Mouse (Mus musculus) spleen, adult 18-20 months (tissue): Measurements from ENCODE around the gene Lpin3.
A peak's percentile ranks its signal among the peaks of the same experiment; 100 is the strongest.

Experiments used
- DNase-seq, 2 experiments: peaks; one replicate each; pipeline ENCODE4 v3.0.0; 2022; ENCODE audit warnings: mixed read lengths in 2 of 2

Gene Lpin3

DNA sequence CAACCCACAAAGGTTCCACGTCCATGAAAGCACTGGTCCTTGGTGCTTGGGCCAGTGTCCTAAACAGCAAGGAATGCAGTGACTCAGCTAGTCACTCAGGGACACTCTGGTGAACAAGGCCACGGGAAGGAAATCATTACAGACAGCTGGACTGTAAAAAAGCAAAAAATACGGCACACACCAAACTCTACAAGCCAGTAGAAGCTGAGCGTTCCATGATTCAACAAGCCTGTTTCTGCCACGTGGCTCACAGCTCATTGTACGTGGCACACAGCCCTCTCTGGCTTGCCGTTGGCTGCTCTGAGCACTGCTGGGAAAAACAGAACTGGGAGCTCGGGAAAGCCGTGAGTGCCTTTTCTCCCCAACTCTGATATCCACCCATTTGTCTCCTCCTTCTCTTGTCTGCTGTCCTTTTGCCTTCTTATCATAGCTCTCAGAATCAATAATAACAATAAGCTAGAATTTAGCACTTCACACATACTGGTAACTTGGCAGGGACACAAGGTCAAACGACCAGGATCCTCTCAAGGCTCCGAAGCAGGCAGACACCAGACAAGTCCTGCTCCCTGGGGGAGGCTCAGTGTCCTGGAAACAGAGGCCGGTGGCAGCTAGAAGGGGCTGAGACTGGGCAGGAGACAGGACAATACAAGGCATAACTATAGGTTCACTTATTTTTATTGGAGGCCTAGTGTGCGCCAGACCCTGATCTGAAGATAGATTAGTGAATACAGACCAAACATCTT is at the start of gene Lpin3:
Lpin3 (plus strand) TSS at position 218 of the 743 bp plus-strand sequence.
- DNase-seq = no peak

- DNase-seq = no peak
Measured at GRCm38 (mm10) chr2:160840838-160841237, 39.6 kb upstream of the Lpin3 start.

DNA sequence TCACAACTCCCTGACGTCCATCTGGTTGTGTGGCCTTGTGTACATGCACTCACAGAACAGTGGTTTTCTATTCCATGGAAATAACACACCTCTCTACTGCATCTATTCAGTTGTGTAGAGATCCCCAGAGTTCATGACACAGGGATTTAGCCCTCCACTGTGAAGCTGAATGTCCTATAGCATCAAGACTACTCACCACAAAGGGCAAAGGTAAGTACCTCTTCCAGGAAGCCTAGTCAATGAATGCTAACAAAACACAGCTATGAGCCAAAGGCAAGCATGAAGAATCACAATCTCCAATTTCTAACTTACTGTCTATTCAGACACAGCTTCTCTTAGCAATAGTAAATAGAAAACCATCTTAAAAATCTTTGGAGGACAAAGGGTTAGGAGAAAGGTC is 32.8 kb upstream of the Lpin3 start:
- no peak for DNase-seq

GRCm38 (mm10) chr2:160848186-160848585 is 32.3 kb upstream of the Lpin3 start:
- DNase-seq = no peak

DNA sequence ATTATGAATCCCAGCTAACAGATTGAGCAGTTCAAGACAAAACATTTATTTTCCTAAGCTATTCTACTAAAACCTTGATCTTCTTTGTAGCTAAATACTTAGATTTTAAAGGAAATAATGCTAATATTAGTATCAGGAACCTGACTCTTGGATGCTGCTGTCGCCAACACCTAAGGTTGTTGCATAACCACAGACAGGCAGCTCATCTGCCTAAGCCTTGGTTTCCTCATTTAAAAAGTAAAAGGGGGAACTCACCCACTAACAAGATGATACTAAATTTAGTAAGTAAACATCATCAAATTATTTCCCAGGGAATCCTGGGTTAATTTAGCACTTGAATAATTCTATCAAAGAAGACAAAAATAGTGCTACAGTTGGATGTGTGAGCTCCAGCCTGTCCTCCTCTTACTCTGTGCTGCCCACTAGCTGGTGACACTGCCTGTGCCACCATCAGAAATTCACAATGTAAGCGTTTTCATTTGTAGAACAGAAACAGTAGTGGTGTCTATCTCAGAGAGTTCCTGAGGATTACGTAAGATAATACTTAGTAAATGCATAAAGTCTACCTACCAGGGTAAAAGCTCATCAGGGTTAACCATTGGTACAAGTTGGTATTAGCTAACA is 30.7 kb upstream of the Lpin3 start:
- no peak for DNase-seq

DNA sequence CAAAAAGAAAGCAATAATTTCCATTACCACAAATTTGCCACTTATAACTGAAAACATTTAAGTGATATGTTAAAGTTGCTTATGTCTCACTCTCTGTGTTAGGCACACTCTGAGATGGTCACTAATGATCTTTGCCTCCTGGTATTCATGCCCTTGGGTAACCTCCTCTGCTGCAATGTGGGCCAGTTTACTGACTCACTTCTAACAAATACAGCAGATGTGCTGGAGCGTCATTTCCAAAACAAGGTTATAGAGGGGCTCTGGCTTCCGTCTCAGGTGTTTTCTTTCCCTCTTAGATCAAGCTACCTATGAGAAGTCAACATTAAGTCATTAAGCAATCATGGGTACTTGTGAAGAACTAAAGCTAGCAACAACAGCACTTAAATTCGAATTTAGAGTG is 30.1 kb upstream of the Lpin3 start:
- no peak for DNase-seq

DNA sequence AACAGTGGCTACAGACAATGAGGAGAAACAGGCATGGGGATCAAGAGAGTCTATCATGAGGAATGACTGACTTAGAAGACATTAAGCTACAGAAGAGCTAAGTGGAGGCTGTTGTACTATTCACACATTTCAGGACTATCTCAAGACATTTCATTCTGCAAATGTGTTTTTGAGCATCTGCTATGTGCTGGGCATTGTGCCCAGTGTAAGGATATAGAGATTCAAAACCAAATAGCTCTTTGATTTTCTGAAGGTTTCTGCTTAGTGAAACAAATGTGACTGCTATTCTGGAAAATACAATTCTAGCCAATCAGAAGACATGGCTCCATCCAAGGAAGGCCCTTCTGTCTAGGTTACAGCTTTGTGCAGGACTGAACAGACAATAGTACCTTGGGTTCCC is 25.8 kb upstream of the Lpin3 start:
- DNase-seq = no peak

GRCm38 (mm10) chr2:160856359-160857102 is 23.9 kb upstream of the Lpin3 start:
- no peak for DNase-seq

- DNase-seq = no peak
Measured at GRCm38 (mm10) chr2:160860363-160860762, 20.1 kb upstream of the Lpin3 start.

GRCm38 (mm10) chr2:160864112-160864511 is 16.4 kb upstream of the Lpin3 start:
- no peak for DNase-seq

DNA sequence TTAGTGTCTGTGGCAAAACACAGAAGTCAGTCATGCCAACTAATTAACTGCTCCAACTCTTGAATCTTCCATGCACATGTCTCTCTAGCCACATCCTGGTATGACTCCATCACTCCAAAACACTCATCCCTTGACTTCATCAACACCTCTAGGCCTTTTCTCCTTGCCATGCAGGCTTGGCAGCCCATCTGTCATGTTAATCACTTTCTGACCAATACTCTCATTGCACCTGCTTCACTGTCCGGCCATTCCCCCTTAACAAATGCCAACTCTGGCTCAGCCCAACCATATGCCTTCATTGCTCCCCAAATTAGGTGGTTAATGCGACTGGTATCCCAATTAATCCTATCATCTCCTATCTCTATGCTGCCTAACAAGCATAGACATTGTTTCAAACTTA is 15.2 kb upstream of the Lpin3 start:
- DNase-seq = no peak

- no peak for DNase-seq
Measured at GRCm38 (mm10) chr2:160869446-160869845, 11.0 kb upstream of the Lpin3 start.

GRCm38 (mm10) chr2:160871310-160871709 is 9.2 kb upstream of the Lpin3 start:
- DNase-seq = no peak

DNA sequence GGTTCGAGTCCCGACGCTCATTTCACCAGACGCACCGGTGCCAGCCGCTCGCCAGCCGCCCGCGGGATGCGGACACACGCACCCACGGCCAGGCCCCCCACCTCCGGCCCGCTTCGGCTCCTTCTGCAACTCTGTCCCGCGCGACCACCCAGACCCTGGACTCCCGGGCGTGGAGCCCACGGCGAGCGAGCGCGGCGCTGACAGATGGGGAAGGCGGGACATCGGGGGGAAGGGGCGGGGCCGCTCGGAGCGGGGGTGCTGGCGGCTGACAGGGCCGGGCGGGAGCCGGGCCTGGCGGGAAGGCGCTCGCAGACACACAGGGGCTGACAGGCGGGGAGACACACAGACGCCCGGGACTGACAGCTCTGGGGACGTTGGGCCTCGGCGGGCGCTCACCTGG is 8.1 kb upstream of the Lpin3 start:
- DNase-seq = peak; percentile 52 to 73

DNA sequence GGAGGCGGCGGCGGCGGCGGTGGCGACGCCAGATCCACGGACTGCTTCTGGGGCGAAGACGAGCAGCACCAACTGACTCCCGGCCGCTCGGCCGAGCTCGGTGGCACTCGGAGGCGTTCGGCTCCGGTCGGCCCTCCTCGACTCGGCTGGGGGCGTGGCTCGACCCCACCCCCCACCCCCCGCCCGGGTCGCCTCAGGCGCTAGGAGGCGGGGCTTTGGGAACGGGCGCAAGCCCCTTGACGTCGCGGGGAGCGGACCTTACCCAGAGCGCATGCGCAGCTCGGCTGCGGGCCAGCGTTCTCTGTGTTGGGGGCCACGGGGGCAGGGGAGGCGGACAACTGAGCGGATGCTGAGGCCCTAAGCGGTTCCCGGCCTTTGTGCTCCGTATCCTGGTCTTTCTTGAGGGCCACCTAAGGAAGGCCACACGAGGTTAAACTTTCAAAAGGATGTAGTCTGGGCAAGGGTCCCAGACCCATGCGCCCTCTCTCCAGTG is 7.5 kb upstream of the Lpin3 start, which contains the start of gene Zhx3:
Zhx3 (minus strand) TSS at position 109 of the 493 bp plus-strand sequence.
- peak; percentile 83 to 85 for DNase-seq

GRCm38 (mm10) chr2:160874231-160874877 is 6.1 kb upstream of the Lpin3 start:
- DNase-seq = no peak

DNA sequence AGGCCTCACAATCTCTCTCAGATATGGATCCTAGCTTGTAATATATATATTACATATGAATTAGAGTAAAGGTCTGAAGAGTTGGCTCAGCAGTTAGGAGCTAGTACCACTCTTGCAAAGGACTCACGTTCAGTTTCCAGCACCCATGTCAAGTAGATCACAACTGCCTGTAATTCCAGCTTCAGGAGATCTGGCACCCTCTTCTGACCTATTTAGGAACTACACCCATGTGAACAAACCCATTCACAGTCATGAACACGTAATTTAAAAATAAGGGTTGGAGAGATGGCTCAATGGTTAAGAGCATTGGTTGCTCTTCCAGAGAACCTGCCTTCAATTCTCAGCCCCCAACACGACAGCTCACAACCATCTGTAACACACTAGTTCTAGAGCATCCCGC is 4.4 kb upstream of the Lpin3 start:
- DNase-seq = no peak

DNA sequence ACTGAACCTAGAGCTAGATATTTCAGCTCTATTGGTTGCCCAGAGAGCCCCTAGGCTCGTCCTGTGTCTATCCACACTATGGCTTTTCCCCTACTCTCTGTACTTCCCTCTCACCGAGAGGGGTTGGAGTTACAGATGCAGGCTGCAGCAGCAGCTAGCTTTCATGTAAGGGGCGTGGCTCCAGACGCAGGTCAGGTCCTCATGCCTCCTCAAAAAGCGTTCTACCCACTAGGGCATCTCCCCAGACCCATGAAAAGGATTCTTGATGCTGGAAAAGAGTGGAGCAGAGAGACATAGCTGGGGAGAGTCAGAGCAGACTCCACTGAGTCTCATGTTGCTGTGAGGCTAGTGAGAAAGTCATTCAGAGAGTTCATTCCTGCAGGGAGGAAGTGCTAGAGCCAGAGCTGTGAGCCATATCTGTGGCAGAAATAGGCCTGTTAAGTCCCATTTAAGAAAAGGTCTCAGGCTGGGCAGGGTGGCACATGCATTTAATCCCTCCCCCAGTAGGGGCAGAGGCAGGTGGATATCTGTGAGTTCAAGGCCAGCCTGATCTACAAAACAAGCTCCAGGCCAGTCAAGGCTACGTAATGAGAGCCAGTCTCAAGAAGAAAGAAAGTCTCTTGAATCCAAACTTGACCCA is 1.1 kb downstream of the Lpin3 start:
- no peak for DNase-seq

DNA sequence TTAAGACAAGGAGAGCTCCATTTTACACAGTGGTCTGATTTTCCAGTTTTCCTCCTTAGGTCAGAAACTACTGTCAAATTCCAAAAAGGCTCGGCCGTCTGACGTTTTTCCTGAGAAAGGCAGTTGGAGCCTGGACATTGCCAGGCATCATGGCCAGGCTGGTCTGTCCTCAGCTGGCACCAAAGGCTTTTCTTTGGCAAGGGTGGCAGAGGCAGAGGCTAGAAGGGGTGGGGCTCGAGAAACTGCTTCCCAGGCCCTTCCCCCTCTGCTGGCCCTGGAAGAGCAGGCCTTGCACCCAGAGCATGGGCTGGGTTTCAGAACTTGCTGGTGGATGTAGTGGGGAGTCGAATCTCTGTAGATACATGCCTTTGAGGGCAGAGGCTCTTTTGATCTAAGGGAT is 2.0 kb downstream of the Lpin3 start:
- DNase-seq = no peak

DNA sequence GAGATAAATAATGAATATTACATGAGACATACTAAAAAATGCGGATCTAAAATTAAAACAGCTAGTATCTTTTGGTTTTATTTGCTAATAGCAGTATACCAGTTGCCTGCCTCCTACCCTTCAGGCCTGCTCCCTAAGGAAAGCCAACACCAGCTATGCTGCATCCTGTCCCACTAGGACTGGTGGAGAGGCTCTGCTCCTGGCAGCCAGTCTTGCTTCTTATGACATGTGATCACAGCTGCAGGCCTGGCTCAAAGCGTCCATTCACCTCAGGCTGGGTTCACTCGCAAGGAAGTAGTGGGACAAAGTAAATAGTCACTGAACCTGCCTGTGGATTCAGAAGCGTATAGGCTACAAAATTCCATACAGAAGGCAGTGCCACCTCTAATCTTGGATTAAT is 3.4 kb downstream of the Lpin3 start:
- no peak for DNase-seq

DNA sequence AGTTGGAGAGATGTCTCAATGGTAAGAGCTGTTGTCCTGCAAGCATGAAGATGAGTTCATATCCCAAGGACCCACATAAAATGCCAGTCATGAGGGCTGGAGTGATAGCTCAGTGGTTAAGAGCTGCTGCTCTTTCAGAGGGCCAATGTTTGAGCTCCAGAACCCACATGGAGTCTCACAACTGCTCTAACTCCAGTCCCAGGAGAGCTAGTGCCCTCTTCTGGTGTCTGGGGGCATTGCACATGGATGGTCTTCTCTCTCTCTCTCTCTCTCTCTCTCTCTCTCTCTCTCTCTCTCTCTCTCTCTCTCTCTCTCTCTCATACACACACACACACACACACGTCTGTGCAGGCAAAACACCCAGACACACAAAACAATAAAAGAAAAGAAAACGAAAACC is 4.4 kb downstream of the Lpin3 start:
- peak in 1 of 2 experiments; percentile 49 for DNase-seq

- no peak for DNase-seq
Measured at GRCm38 (mm10) chr2:160886221-160886620, 5.8 kb downstream of the Lpin3 start.

GRCm38 (mm10) chr2:160887284-160887683 is 6.8 kb downstream of the Lpin3 start:
- peak; percentile 48 to 73 for DNase-seq
